Mouse (Mus musculus): Measurements from ENCODE around the gene Tas2r138.
"Not testable (repeated sequence)": the region's sequence is repeated elsewhere in the genome, so short reads cannot be mapped to it uniquely, and the experiment has no call there.

Tas2r138 gene

GRCm38 (mm10) chr6:40613260-40613852, at the start of gene Tas2r138:
Tas2r138 (minus strand) TSS chr6:40613310.
- no peak for DNase-seq (ENCODE audit: low spot score)

DNA sequence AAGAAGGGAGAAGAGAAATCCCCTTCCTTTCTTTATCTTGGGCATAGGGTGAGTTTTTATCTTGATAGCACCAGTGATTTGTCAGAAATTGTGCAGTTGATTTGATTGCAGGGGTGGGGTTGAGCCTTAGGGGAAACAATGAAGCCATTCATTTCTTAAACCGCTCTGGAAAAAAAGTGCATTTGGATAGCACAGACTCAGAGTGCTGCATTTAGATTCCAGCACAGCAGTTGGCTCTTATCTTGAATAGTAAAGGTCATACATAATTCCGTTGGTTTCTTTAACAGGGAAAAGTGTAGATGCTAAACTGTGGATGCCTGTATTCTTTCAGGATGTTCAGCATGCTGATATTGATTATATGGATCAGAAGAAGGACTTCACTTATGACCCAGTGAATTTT, 47.8 kb upstream of the Tas2r138 start:
- DNase-seq (ENCODE audit: low spot score) = no peak

- DNase-seq (ENCODE audit: low spot score) = no peak
These were observed 37.8 kb upstream of the Tas2r138 start for GRCm38 (mm10) chr6:40650953-40651352.

DNA sequence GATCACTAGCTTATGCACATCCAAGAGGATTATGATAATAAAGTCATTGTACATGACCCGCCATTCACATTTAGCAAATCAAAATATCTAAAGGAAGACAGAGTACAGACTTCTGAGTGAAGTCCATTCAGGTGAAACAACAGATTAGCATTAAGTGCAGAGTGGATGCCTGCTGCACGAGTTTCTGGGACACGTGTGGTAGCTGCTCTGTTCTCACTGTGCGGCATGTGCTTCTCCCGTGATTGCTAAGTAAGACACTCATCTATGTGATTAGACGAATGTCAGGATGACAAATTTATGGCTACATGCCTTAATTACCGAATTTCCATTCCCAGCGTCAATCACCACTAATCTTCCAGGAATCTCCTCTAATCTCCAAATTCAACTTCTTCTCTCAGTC, 32.6 kb upstream of the Tas2r138 start:
- DNase-seq (ENCODE audit: low spot score) = no peak

DNA sequence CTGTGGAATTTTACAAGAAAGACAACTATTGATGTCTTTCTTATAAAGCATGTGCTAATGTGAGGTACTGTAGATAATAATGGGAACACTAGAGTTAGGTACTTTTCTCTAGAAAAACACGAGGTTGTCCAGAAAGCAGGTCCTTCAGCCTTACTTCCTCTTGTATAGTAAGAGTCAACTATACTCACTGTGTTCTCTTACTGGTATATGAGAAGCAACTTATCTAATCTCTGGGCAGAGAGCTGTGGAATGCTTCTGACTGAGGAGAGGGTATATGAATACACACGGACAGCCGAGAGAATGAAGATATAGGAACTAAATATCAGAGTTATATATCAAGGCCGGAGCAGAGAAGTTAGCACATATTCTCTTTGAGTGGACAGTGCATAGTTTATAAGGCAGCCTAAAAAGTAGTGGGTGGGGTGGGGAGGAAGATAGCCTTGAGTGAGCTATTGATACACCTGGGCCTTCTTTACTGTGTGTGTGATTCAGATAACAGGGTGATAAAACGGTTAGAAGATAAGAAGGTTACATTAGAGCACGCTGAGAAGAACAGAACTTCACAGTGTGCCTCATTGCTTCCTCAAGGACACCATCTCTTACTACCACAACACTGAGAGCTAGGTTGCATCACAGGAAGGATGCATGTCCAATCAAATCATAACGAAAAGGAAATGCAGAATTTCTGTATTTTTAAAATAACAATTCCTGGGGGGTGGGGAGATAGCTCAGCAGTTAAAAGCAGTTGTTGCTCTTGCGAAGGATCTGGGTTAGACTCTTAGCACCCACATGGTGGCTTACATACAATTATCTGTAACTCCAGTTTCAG, 27.8 kb upstream of the Tas2r138 start:
- DNase-seq (ENCODE audit: low spot score) = no peak

- no peak for DNase-seq (ENCODE audit: low spot score)
These were observed 24.6 kb upstream of the Tas2r138 start for GRCm38 (mm10) chr6:40637755-40638154.

GRCm38 (mm10) chr6:40635559-40635958, 22.4 kb upstream of the Tas2r138 start:
- no peak for DNase-seq (ENCODE audit: low spot score)

DNA sequence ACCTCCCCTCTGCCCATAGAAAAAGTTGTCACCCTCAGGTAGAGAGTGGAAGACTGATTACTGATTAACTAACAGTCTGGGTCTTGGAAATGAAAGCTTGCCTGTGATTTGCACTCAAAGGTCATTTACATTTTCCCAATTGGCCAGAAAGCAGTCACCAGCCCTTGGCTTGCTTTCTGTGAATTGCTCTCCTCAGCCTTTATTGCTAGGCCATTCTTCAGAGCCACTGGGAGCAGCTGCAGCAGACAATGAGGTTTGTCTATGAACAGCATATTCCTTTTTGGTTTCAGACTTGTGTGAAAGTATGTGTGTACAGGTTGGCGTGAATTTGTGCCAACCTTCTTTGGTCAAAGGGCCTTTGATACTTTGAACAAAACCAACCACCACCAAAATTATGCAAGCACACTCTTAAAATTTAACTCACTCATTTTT, 21.5 kb upstream of the Tas2r138 start:
- no peak for DNase-seq (ENCODE audit: low spot score)

GRCm38 (mm10) chr6:40628406-40629000, 15.4 kb upstream of the Tas2r138 start, which contains the start of gene Mgam:
Mgam (plus strand) TSS chr6:40628831.
- DNase-seq (ENCODE audit: low spot score) = no peak

DNA sequence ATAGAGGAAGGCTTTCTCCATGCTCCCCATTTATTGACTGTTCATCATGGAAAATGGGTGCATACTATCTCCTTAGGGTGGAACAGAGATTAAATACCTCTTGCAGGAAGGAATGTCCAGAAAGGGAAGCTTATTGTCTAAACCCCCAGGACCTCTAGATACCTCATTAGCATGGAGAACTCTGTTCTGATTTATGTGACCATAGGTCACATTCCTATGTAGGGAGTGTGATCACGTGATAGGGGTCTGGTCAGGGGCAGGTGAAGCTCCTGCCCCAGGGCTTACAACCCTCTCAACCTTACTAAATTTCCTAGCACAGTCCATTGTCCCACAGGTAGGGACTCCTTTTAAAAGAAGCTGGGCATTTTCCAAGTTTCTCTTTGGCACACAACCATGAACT, 13.0 kb upstream of the Tas2r138 start:
- DNase-seq (ENCODE audit: low spot score) = no peak

DNA sequence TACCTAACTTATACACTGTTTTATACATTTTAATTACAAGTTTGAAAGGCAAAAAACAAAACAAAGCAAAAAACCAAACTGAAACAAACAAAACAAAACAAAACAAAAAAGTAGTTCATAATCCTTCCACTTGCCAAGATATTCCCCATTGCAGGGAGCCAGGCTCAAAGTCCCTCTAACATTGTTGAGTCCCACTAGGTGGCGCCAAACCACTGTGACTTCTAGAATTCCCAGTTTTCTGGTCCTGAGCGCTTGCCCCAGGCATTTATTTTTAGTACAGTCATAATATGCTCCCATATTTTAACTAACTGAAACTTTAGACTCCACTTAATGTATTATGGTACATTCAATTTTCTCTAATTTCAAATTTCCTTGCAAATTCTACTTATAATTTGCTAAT, 4.9 kb upstream of the Tas2r138 start:
- peak; percentile 13 for DNase-seq (ENCODE audit: low spot score)

- DNase-seq (ENCODE audit: low spot score) = peak; percentile 2
These were observed 2.9 kb downstream of the Tas2r138 start for GRCm38 (mm10) chr6:40610244-40610643.

DNA sequence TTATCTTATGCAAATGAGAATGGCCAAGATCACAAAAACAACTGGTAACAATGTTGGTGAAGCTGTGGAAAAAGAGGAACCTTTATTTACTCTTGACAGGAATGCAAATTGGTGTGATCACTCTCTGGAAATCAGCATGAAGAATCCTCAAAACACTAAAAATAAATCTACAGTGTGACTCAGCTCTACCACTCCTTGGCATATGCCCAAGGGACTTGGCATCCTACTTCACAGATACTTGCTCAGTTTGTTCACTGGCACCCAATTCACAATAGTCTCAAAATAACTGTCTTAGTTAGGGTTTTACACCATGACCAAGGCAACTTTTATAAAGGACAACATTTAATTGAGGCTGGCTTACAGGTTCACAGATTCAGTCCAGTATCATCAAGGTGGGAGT, 5.7 kb downstream of the Tas2r138 start:
- peak; percentile 61 for DNase-seq (ENCODE audit: low spot score)

- not testable (repeated sequence) for DNase-seq (ENCODE audit: low spot score)
These were observed 14.6 kb downstream of the Tas2r138 start for GRCm38 (mm10) chr6:40598546-40598945.

- DNase-seq (ENCODE audit: low spot score) = no peak
These were observed 18.1 kb downstream of the Tas2r138 start for GRCm38 (mm10) chr6:40594804-40595550.

DNA sequence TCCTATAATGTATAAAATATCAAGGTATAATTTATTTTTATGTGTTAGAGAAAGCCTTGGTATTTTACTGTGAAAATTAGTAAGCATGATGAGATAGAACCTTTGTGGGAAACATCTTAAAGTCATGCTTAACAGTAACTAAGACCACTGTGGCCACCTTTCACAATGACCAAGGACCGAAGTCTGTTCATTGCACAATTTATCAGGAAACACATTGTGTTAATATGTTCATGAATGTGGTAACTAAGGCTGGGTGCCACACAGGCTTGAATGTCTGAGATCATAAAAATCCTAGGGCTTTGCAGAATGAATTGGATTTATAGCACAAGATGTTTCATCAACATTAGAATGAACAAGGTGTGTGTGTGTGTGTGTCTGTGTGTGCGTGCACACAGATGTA, 24.8 kb downstream of the Tas2r138 start:
- DNase-seq (ENCODE audit: low spot score) = no peak

- DNase-seq (ENCODE audit: low spot score) = no peak
These were observed 27.5 kb downstream of the Tas2r138 start, which contains the start of gene Clec5a for GRCm38 (mm10) chr6:40585645-40586044. Clec5a (minus strand) TSS chr6:40585821.

- DNase-seq (ENCODE audit: low spot score) = no peak
These were observed 28.8 kb downstream of the Tas2r138 start for GRCm38 (mm10) chr6:40584336-40584735.

GRCm38 (mm10) chr6:40576305-40576704, 36.8 kb downstream of the Tas2r138 start:
- peak; percentile 3 for DNase-seq (ENCODE audit: low spot score)

GRCm38 (mm10) chr6:40573618-40574017, 39.5 kb downstream of the Tas2r138 start:
- no peak for DNase-seq (ENCODE audit: low spot score)

- no peak for DNase-seq (ENCODE audit: low spot score)
These were observed 43.9 kb downstream of the Tas2r138 start, which contains the start of gene Olfr460 for GRCm38 (mm10) chr6:40569187-40569586. Olfr460 (plus strand) TSS chr6:40569487.

All from left cerebral cortex, adult 11 months (tissue).